Mouse (Mus musculus) hindbrain, postnatal 0 days (tissue): ENCODE results near the gene Olfr281. TPM values are rescaled to one million over a fixed set of nuclear protein-coding genes. Genes with fewer than 3 reads are reported as not detected.

ENCODE experiments used
- ATAC-seq: fragments of 200-750 bp; cut with Nextera tagmentation; 2 replicates; pipeline ENCODE4 v1.8.0; 2017; ENCODE audit warnings: mild to moderate bottlenecking, moderate TSS enrichment, moderate library complexity
- DNase-seq: peaks from one replicate; pipeline ENCODE4 v3.0.0-alpha.2; 2015; ENCODE audit warnings: low spot score
- H3K27ac ChIP-seq: fragments of 300-500 bp; sonication (generic); 2 replicates; pipeline ENCODE4 v1.5.1; 2014; ENCODE audit warnings: mild to moderate bottlenecking
- H3K27me3 ChIP-seq: fragments of 300-500 bp; sonication (generic); 2 replicates; pipeline ENCODE4 v1.6.1; 2014; ENCODE audit warnings: low read length, mixed read lengths; ENCODE audit not compliant: insufficient read depth
- H3K36me3 ChIP-seq: fragments of 300-500 bp; sonication (generic); 2 replicates; pipeline ENCODE4 v1.6.1; 2014; ENCODE audit warnings: low read length, mixed read lengths; ENCODE audit not compliant: insufficient read depth
- H3K4me1 ChIP-seq: fragments of 300-500 bp; sonication (generic); 2 replicates; pipeline ENCODE4 v1.6.1; 2014; ENCODE audit warnings: antibody characterized with exemption, low read length, mixed read lengths; ENCODE audit not compliant: insufficient read depth
- H3K4me2 ChIP-seq: fragments of 300-500 bp; sonication (generic); 2 replicates; pipeline ENCODE4 v1.6.1; 2014; ENCODE audit warnings: low read depth, mild to moderate bottlenecking, low read length, moderate library complexity, mixed read lengths
- H3K4me3 ChIP-seq: fragments of 300-500 bp; sonication (generic); 2 replicates; pipeline ENCODE4 v1.5.1; 2014; ENCODE audit warnings: low read length
- H3K9ac ChIP-seq: fragments of 300-500 bp; sonication (generic); replicated peaks from 2 replicates; pipeline ENCODE4 v1.6.1; 2014; ENCODE audit warnings: mild to moderate bottlenecking, low read length, moderate library complexity, mixed read lengths
- H3K9me3 ChIP-seq: fragments of 300-500 bp; sonication (generic); 2 replicates; pipeline ENCODE4 v1.6.1; 2016; ENCODE audit warnings: low read length, mixed read lengths
- CTCF ChIP-seq: IDR thresholded peaks from 2 replicates; pipeline ENCODE4 v1.5.1; 2016; ENCODE audit warnings: antibody characterized with exemption, control low read depth, low read depth
- WGBS: fragments of 180-500 bp; shearing (Covaris S2); extraction: QIAGEN DNeasy Blood & Tissue Kit; methylation state at CpG from one replicate; pipeline ENCODE4 v1.1.7; 2014; 5-methylcytosine and 5-hydroxymethylcytosine counted together
- polyA plus RNA-seq: library from polyadenylated mRNA; unstranded; fragments of >200 nt; fragmentation: Nextera tagmentation; extraction: Ambion mirVana; gene quantifications from 2 replicates; pipeline ENCODE4 v1.2.1, GENCODE M21; 2015
- total RNA-seq: library from RNA; depleted of rRNA; stranded (reverse); fragments of >200 nt; gene quantifications from 2 replicates; pipeline ENCODE4 v1.2.3, GENCODE M21; 2014; rRNA removed

The Olfr281 gene
- total and polyA plus RNA-seq, 2 experiments from 2014 or later = not detected

DNA sequence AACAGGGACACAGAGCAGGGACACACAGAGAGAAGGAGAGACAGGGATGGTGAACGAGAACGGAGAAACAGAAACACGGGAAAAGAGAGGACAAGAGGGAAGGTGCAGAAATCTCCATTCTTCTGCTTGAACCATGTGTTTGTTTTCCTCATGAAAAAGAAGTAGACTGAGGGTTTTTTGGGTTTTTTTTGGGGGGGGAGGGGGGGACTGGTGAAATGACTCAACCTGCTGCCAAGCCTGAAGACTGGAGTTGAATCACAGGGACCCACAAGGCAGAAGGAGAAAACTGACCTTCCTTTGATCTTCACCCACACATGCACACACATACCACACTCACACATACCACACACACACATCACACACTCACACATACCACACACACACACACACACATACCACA lies 50.9 kb downstream of the Olfr281 start:
- no peak overlapping the region for H3K4me2 ChIP-seq
- WGBS = 92% methylated on average over 3 of the region's 3 CpGs

DNA sequence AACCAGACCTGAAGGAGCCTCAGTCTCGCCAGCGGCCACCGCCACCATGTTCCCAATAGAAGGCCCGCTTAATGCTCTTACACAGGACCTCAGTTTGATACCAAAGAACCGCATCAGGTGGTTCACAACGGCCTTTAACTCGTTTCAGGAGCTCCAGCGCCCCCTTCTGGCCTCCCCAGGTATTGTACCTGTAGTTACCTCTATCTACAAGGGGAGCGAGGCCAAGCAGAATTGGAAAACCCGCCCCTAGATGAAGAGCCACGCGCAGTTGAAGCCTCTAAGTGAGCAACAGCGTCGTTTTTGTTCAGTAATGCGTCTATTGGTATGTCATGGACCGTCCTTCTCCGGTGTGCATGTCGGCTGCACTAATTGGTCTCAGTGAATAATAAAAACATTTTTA lies 52.1 kb downstream of the Olfr281 start:
- TF ChIP-seq CTCF = peak; percentile 81
- WGBS = 13% methylated on average over 18 of the region's 18 CpGs
- 0 out of 2 replicates have a peak overlapping the region, but pooled peaks have one; percentile 7 for H3K4me2 ChIP-seq

More for the DNA sequence above, 50.9 kb downstream of the Olfr281 start:
- no peaks in the 10 kb centered on the region for H3K36me3 ChIP-seq
- no peaks in the 10 kb centered on the region for H3K9me3 ChIP-seq
- DNase-seq (no peak), ATAC-seq (no peak)
- no peaks in the 10 kb centered on the region for H3K27me3 ChIP-seq
- H3K4me1 ChIP-seq = no peaks in the 10 kb centered on the region
- no peak overlapping the region for H3K27ac ChIP-seq
- no peak for TF ChIP-seq CTCF
- H3K9ac ChIP-seq = no peak overlapping the region
- no peak overlapping the region for H3K4me3 ChIP-seq

DNA sequence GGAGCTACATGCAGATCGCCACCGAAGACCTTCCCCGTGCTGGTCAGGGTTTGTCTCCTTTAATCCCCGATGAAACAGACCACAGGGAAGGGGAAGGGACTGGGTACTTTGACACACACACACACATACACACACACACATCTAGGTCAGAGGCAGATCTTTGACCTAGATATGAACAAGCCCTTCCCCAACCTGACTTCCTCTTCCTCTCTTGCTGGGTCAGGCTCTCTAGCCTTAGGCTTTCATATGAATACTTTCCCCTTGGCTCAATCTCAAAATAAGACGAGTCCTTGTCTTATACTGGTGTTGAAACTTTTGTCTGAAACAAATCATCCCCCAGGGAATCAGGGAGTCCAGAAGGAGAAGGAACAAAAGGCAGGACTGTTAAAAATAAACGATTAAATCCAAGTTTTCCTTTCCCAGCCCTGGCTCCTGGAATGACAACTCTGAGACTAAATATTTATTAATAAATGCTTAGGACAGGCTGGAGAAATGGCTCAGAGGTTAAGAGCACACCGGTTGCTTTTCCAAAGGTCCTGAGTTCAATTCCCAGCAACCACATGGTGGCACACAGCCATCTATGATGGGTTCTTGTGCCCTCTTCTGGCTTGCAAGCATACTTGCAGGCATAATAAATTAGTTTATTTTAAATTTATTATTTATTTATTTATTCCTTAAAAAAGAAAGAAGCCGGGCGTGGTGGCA lies 54.0 kb downstream of the Olfr281 start:
- no peaks in the 10 kb centered on the region for H3K9me3 ChIP-seq
- H3K4me1 ChIP-seq = no peaks in the 10 kb centered on the region
- no peaks in the 10 kb centered on the region for H3K36me3 ChIP-seq
- H3K4me3 ChIP-seq = no peak overlapping the region
- no peak overlapping the region for H3K4me2 ChIP-seq
- no peak for ATAC-seq
- H3K27me3 ChIP-seq = no peaks in the 10 kb centered on the region
- H3K9ac ChIP-seq = no peak overlapping the region
- TF ChIP-seq CTCF = no peak
- WGBS = 83% methylated on average over 9 of the region's 9 CpGs
- no peak for DNase-seq
- no peak overlapping the region for H3K27ac ChIP-seq

More for the DNA sequence above, 52.1 kb downstream of the Olfr281 start:
- DNase-seq = peak; percentile 82
- H3K9ac ChIP-seq = no peak overlapping the region
- H3K4me1 ChIP-seq = no peaks in the 10 kb centered on the region
- no peak overlapping the region for H3K4me3 ChIP-seq
- no peaks in the 10 kb centered on the region for H3K9me3 ChIP-seq
- no peak overlapping the region for H3K27ac ChIP-seq
- H3K27me3 ChIP-seq = no peaks in the 10 kb centered on the region
- peak; percentile 10; the same call in 1 of the 2 replicates for ATAC-seq
- no peaks in the 10 kb centered on the region for H3K36me3 ChIP-seq

DNA sequence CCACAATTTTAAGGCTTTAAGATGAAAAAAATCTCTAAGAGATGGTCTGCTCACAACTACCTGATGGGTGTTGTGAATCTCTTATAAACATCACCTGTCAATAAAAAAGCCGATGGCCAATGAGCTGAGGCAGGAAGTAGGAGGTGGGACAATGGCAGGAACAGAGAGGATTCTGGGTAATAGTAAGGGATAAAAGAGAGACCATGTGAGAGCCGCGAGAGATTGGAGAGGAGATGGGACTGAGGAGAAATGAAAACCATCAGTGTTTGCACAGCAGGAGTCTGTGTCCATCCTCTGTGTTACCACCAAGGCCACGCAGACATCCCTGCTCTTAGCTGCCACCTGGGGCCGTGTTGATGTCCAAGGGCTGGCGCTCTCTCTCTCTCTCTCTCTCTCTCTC lies 54.9 kb downstream of the Olfr281 start:
- H3K36me3 ChIP-seq = no peaks in the 10 kb centered on the region
- no peak for ATAC-seq
- H3K4me1 ChIP-seq = no peaks in the 10 kb centered on the region
- no peak overlapping the region for H3K4me3 ChIP-seq
- 93% methylated on average over 4 of the region's 6 CpGs for WGBS
- no peaks in the 10 kb centered on the region for H3K27me3 ChIP-seq
- H3K4me2 ChIP-seq = no peak overlapping the region
- no peak overlapping the region for H3K27ac ChIP-seq
- no peaks in the 10 kb centered on the region for H3K9me3 ChIP-seq
- no peak for TF ChIP-seq CTCF
- no peak overlapping the region for H3K9ac ChIP-seq
- DNase-seq = no peak

DNA sequence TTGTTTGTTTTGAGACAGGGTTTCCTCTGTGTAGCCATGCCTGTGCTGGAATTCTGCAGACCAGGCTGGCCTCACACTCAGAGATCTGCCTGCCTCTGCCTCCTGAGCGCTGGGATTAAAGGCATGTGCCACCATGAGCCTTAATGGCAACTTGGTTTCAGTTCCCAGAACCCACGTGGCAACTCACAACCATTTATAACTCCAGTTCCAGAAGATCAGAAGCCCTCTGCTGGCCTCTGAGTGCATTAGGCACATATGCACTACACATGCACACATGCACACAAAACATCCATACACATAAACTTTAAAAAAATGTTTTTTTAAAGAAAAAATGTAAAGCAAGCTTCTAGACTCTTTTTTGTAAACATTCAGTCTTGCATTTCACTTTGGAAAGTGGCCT lies 57.0 kb downstream of the Olfr281 start:
- 51% methylated on average over 2 of the region's 2 CpGs for WGBS
- peak; percentile 7; the same call in 1 of the 2 replicates for TF ChIP-seq CTCF
- no peak overlapping the region for H3K9ac ChIP-seq
- ATAC-seq = no peak
- no peak overlapping the region for H3K27ac ChIP-seq
- no peak overlapping the region for H3K4me2 ChIP-seq
- DNase-seq = no peak
- no peaks in the 10 kb centered on the region for H3K36me3 ChIP-seq
- H3K27me3 ChIP-seq = no peaks in the 10 kb centered on the region
- no peaks in the 10 kb centered on the region for H3K9me3 ChIP-seq
- H3K4me3 ChIP-seq = no peak overlapping the region
- no peaks in the 10 kb centered on the region for H3K4me1 ChIP-seq

Other genes with a start within 250 kb of the Olfr281 start
- gene Gm44579, start 231.6 kb upstream of the Olfr281 start, total RNA-seq = not detected in 2 replicates
- 0.08 and 0.28 TPM in 2 replicates for gene Gm44579, start 231.6 kb upstream of the Olfr281 start, polyA plus RNA-seq
- 2.0 and 5.4 TPM in 2 replicates for gene Olfr287, start 231.5 kb upstream of the Olfr281 start, total RNA-seq
- 2.0 and 2.3 TPM in 2 replicates for gene Olfr287, start 231.5 kb upstream of the Olfr281 start, polyA plus RNA-seq
- 0.26 TPM in 1 of 2 replicates, not detected in the other for gene Olfr286, start 218.1 kb upstream of the Olfr281 start, total RNA-seq
- gene Olfr286, start 218.1 kb upstream of the Olfr281 start, polyA plus RNA-seq = not detected in 2 replicates
- gene H1fnt, start 195.3 kb upstream of the Olfr281 start, total RNA-seq = not detected in 2 replicates
- not detected in 2 replicates for gene H1fnt, start 195.3 kb upstream of the Olfr281 start, polyA plus RNA-seq
- 11.2 and 15.1 TPM in 2 replicates for gene Zfp641, start 156.4 kb upstream of the Olfr281 start, total RNA-seq
- 7.3 and 9.0 TPM in 2 replicates for gene Zfp641, start 156.4 kb upstream of the Olfr281 start, polyA plus RNA-seq
- not detected in 2 replicates for gene Olfr285, start 135.2 kb upstream of the Olfr281 start, total RNA-seq
- gene Olfr285, start 135.2 kb upstream of the Olfr281 start, polyA plus RNA-seq = not detected in 2 replicates
- not detected in 2 replicates for gene Olfr284, start 111.6 kb upstream of the Olfr281 start, total RNA-seq
- gene Olfr284, start 111.6 kb upstream of the Olfr281 start, polyA plus RNA-seq = not detected in 2 replicates
- not detected in 2 replicates for gene Olfr283, start 71.6 kb upstream of the Olfr281 start, total RNA-seq
- gene Olfr283, start 71.6 kb upstream of the Olfr281 start, polyA plus RNA-seq = not detected in 2 replicates
- gene Olfr282, start 21.4 kb upstream of the Olfr281 start, total RNA-seq = not detected in 2 replicates
- gene Olfr282, start 21.4 kb upstream of the Olfr281 start, polyA plus RNA-seq = not detected in 2 replicates
- gene OR5BS1P, start 17.3 kb downstream of the Olfr281 start, total RNA-seq = not detected in 2 replicates
- gene OR5BS1P, start 17.3 kb downstream of the Olfr281 start, polyA plus RNA-seq = not detected in 2 replicates
- not detected in 2 replicates for gene Lalba, start 30.1 kb downstream of the Olfr281 start, total RNA-seq
- gene Lalba, start 30.1 kb downstream of the Olfr281 start, polyA plus RNA-seq = not detected in 2 replicates
- gene Olfr279, start 39.8 kb downstream of the Olfr281 start, total RNA-seq = not detected in 2 replicates
- not detected in 2 replicates for gene Olfr279, start 39.8 kb downstream of the Olfr281 start, polyA plus RNA-seq
- gene Kansl2, start 81.7 kb downstream of the Olfr281 start, total RNA-seq = 53.3 and 69.6 TPM in 2 replicates
- 95.1 and 96.8 TPM in 2 replicates for gene Kansl2, start 81.7 kb downstream of the Olfr281 start, polyA plus RNA-seq
- gene Ccnt1, start 118.3 kb downstream of the Olfr281 start, total RNA-seq = 31.2 and 42.4 TPM in 2 replicates
- gene Ccnt1, start 118.3 kb downstream of the Olfr281 start, polyA plus RNA-seq = 42.7 and 42.9 TPM in 2 replicates
- gene 4930415O20Rik, start 118.4 kb downstream of the Olfr281 start, total RNA-seq = not detected in 2 replicates
- gene 4930415O20Rik, start 118.4 kb downstream of the Olfr281 start, polyA plus RNA-seq = not detected in 2 replicates
- gene Adcy6, start 157.5 kb downstream of the Olfr281 start, total RNA-seq = 35.1 and 43.2 TPM in 2 replicates
- gene Adcy6, start 157.5 kb downstream of the Olfr281 start, polyA plus RNA-seq = 5.8 and 6.2 TPM in 2 replicates
- gene Cacnb3, start 178.3 kb downstream of the Olfr281 start, total RNA-seq = 166 and 183 TPM in 2 replicates
- 75.0 and 83.1 TPM in 2 replicates for gene Cacnb3, start 178.3 kb downstream of the Olfr281 start, polyA plus RNA-seq
- 52.9 and 68.7 TPM in 2 replicates for gene Ddx23, start 210.3 kb downstream of the Olfr281 start, total RNA-seq
- 20.1 and 23.4 TPM in 2 replicates for gene Ddx23, start 210.3 kb downstream of the Olfr281 start, polyA plus RNA-seq
- gene Rnd1, start 224.9 kb downstream of the Olfr281 start, total RNA-seq = 22.3 and 26.7 TPM in 2 replicates
- 16.2 and 16.3 TPM in 2 replicates for gene Rnd1, start 224.9 kb downstream of the Olfr281 start, polyA plus RNA-seq